Mouse (Mus musculus): ENCODE measurements around the gene Glrx5. TPM values are rescaled to one million over a fixed set of nuclear protein-coding genes. Genes with fewer than 3 reads are reported as not detected.

The Glrx5 gene
- polyA plus RNA-seq, 1 experiment from 2014 or later: 163 TPM

DNA sequence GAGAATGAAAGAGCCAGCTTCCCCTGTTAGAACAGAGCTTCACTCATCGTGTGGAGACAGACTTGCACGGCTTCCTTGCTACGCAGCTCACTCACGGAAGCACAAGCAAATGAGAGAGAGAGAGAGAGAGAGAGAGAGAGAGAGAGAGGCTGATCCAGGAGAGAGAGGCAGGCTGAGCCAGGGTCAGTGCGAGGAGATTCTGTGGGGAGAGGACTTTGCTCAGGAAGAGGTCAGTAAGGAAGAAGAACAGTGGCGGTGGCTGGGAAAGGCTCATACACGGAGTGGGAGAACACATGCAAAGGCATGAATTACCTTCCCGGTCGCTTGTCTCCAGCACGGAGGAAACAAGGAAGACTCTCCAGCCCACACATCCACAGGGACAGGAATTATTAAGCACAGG is 35.3 kb upstream of the Glrx5 start:
- WGBS: 78% methylated on average over 10 of the region's 10 CpGs
- Histone ChIP-seq H3K4me1 (replicated peaks) (peaks cover 16% of the 10 kb centered on the region), H3K4me2 (no peak overlapping the region), H3K9me3 (replicated peaks) (no peaks in the 10 kb centered on the region), H3K4me3 (no peak overlapping the region), H3K27me3 (peaks cover 3% of the 10 kb centered on the region), H3K27ac (no peak overlapping the region), H3K9ac (no peak overlapping the region), H3K36me3 (no peaks in the 10 kb centered on the region)
- no peak for ATAC-seq (replicated peaks; ENCODE audit: insufficient number of reproducible peaks, insufficient read depth, low FRiP score, low read depth)

DNA sequence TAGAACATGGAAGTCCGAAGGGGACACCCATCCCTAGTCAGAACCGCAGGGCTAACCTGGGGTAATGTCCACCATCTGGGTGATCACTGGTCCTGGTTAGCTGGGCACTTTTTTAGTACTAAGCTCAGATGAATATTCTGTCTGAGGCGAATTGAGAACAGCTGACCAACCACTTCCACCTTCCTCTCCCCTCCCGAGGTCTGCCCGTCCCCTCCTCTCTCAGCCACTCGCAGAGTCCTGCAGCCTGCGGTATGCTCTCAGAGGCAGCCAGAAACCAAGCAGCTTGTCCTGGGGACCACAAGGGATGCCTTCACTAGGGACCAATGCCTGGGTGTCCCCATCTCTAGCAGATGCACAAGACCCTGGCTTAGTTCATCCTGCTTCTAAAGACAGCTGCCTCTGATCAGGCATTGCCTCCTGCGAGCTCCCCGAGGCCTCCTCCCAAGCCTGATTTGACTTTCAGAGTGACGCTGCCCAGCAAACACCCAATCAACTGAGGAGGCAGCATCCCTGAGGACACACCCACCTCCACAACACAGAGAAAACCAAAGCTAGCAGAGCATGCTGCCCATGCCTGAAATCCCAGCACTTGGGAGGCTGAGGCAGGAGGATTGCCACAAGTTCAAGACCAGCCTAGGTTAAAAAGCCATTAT is 34.7 kb upstream of the Glrx5 start:
- no peaks in the 10 kb centered on the region for H3K36me3 ChIP-seq
- H3K9ac ChIP-seq: no peak overlapping the region
- H3K27ac ChIP-seq: no peak overlapping the region
- H3K9me3 ChIP-seq (replicated peaks): no peaks in the 10 kb centered on the region
- H3K4me1 ChIP-seq (replicated peaks): peaks cover 13% of the 10 kb centered on the region
- H3K4me2 ChIP-seq: no peak overlapping the region
- 81% methylated on average over 10 of the region's 10 CpGs for WGBS
- peaks cover 3% of the 10 kb centered on the region for H3K27me3 ChIP-seq
- no peak for ATAC-seq (replicated peaks; ENCODE audit: insufficient number of reproducible peaks, insufficient read depth, low FRiP score, low read depth)
- no peak overlapping the region for H3K4me3 ChIP-seq

DNA sequence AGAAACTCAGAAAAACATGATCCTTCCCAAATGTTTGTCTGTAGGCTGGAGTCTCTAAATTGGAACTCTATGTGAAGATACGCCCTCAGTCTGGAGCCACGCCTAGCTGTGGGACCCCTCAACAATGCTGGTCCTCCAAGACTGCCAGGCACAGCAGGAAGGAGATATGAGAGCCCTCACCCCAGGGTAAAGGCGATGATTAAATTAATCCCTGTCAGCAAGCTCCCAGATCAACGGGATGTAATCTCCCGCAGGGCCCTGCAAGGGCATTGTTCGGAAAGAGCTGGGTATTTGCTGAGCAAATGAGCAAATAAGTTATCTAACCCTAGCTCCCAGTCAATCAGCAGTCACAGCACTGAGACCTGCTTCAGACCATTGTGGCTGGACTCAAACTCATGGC is 33.9 kb upstream of the Glrx5 start:
- H3K4me1 ChIP-seq (replicated peaks): peaks cover 17% of the 10 kb centered on the region
- no peak overlapping the region for H3K4me2 ChIP-seq
- no peak for ATAC-seq (replicated peaks; ENCODE audit: insufficient number of reproducible peaks, insufficient read depth, low FRiP score, low read depth)
- H3K9me3 ChIP-seq (replicated peaks): no peaks in the 10 kb centered on the region
- no peak overlapping the region for H3K27ac ChIP-seq
- H3K36me3 ChIP-seq: no peaks in the 10 kb centered on the region
- peaks cover 3% of the 10 kb centered on the region for H3K27me3 ChIP-seq
- 54% methylated on average over 6 of the region's 6 CpGs for WGBS
- H3K4me3 ChIP-seq: no peak overlapping the region
- no peak overlapping the region for H3K9ac ChIP-seq

DNA sequence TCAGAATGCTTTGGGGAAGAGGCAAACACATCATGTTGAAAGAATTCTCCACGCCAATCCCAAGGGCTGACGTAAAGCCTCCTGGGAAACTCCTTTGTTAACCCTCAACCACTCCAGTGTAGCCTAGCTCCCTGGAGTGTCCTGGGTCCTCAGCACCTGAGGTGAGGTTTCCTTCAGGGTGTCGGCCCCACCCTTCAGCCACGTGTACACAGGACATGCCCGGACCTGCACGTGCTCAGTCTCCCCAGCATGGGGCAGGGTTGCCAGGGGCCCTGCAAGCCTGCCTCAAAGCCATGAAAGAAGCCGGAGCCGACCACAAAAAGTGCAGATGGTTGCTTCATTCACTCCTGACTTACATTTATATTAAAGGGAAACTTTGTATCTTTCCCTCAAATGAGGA is 33.3 kb upstream of the Glrx5 start:
- ATAC-seq (replicated peaks; ENCODE audit: insufficient number of reproducible peaks, insufficient read depth, low FRiP score, low read depth): no peak

DNA sequence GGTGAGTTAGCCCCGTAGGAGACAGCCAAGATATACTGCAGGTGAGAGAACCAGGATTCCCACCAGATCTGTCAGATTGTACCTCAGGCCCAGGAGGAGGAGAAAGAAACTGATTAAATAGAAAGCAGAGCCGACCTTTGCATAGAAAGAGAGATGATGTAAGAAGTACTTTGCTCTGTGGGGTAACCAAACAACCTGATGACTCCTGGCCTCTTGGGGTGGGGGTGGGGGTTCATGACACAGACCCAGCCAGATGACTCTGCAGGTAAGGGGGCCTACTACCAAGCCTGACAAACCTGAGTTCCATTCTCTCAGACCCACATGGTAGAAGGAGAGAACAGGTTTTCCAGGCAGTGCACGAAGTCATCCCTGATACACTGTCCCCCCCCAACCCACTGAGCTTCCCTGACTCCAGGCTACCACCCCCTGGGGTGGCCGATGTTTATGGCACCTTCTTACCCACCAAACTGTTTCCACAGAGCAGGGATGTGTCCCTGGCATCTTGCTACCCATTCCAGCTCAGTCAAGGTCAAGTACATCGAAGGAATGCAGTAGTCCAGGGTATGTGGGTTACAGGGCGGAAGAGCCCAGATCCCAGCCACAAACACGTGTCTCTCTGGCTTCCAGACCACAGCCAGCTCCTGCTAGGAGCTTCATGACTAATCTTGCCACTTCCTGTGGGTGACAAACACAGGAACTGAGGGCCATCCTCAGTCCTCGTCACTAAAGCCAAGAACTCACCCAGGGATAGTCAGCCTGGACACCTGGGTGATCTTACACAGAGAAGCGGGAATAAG is 31.8 kb upstream of the Glrx5 start:
- Histone ChIP-seq H3K4me2 (no peak overlapping the region), H3K9me3 (replicated peaks) (no peaks in the 10 kb centered on the region), H3K4me3 (no peak overlapping the region), H3K9ac (no peak overlapping the region), H3K27me3 (peaks cover 5% of the 10 kb centered on the region; the same call in 1 of the 2 replicates), H3K4me1 (replicated peaks) (peaks cover 16% of the 10 kb centered on the region), H3K27ac (no peak overlapping the region), H3K36me3 (no peaks in the 10 kb centered on the region)
- ATAC-seq (replicated peaks; ENCODE audit: insufficient number of reproducible peaks, insufficient read depth, low FRiP score, low read depth): peak; percentile 50
- 61% methylated on average over 9 of the region's 9 CpGs for WGBS

More for the DNA sequence above, 33.3 kb upstream of the Glrx5 start:
- Histone ChIP-seq H3K4me1 (replicated peaks) (peaks cover 17% of the 10 kb centered on the region), H3K4me2 (no peak overlapping the region), H3K36me3 (no peaks in the 10 kb centered on the region), H3K9me3 (replicated peaks) (no peaks in the 10 kb centered on the region), H3K27ac (no peak overlapping the region), H3K9ac (no peak overlapping the region), H3K27me3 (peaks cover 3% of the 10 kb centered on the region), H3K4me3 (no peak overlapping the region)
- WGBS: 65% methylated on average over 8 of the region's 8 CpGs

DNA sequence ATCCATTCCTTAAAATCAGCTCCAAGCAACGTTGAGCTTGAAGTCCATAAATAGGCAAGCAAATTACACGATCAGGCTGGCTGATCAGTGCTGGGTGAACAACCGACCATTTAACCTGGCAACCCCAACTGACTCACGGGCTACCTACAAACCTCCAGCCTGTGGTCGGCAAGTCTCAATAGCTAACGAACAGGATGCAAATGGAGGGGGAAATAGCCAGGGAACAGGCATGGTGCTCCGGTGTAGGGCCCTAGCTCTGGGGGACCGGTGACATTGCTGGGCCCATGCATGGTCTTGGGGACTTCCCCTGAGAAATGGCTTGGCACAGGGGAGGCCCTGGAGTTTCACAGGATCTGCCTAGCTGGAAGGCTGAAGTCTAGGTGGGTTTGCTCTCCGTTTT is 31.2 kb upstream of the Glrx5 start:
- H3K4me3 ChIP-seq: no peak overlapping the region
- H3K9me3 ChIP-seq (replicated peaks): no peaks in the 10 kb centered on the region
- peaks cover 5% of the 10 kb centered on the region; the same call in 1 of the 2 replicates for H3K27me3 ChIP-seq
- H3K4me1 ChIP-seq (replicated peaks): peaks cover 16% of the 10 kb centered on the region
- no peaks in the 10 kb centered on the region for H3K36me3 ChIP-seq
- WGBS: 80% methylated on average over 9 of the region's 9 CpGs
- no peak overlapping the region for H3K27ac ChIP-seq
- no peak overlapping the region for H3K9ac ChIP-seq
- no peak overlapping the region for H3K4me2 ChIP-seq
- ATAC-seq (replicated peaks; ENCODE audit: insufficient number of reproducible peaks, insufficient read depth, low FRiP score, low read depth): no peak

DNA sequence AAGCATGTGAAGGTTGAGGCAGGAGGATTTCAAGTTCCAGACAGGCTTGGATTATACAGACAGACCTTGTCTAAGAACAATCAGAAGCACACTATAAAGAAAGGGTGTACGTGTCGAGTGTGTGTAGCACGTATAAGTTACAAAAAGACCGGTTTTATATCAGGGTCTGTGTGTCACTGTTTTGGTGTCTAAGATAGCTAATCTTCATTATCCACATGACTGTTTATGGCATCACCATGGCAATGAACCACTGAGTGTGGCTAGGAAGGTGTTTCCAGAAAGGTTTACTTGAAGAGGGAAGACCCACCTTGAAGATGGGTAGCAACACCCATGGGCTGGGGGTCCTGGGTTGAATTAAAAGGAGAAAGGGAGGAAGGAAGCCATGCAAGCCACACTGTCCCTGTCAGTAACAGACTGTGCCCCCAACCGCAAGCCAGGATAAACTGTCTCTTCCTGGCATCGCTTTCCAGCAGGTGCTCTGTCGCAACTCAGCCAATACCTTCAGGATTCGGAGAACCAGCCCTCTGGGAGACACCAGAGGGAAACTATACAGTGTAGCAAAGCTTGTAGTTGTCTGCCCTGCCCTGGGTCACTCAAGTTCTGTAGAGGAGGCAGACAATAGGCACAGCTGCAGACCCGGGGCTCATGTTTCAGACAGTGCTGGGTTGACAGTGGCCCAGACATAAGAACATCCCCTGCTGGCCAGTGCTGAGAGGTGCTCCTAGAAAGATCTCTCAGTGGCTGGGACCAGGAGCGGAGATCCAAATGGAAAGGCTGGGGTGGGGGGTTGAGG is 30.0 kb upstream of the Glrx5 start:
- H3K36me3 ChIP-seq: no peaks in the 10 kb centered on the region
- H3K4me1 ChIP-seq (replicated peaks): peaks cover 16% of the 10 kb centered on the region
- 75% methylated on average over 10 of the region's 10 CpGs for WGBS
- ATAC-seq (replicated peaks; ENCODE audit: insufficient number of reproducible peaks, insufficient read depth, low FRiP score, low read depth): no peak
- no peak overlapping the region for H3K4me3 ChIP-seq
- H3K27me3 ChIP-seq: peaks cover 11% of the 10 kb centered on the region
- H3K9ac ChIP-seq: no peak overlapping the region
- H3K9me3 ChIP-seq (replicated peaks): no peaks in the 10 kb centered on the region
- H3K27ac ChIP-seq: no peak overlapping the region
- no peak overlapping the region for H3K4me2 ChIP-seq

DNA sequence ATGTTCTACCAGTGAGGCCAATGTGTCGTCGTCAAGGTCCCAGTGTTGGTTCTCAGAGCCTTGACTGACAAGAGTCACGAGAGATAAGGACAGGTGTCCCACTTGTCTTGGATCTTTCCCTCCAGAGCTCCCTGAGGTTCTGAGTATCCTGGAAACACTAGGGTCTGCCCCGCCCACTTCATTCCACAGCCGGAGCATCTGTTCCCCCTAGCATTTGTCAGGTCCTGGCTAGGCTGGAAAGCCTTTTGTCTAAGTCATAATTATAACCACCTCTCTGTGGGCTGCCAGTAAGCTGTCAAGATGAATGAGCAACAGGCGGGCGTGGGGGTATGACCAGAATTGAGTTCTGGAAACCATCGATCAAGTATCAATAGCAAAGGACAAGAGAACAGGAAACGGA is 29.3 kb upstream of the Glrx5 start:
- peaks cover 13% of the 10 kb centered on the region for H3K27me3 ChIP-seq
- no peak overlapping the region for H3K27ac ChIP-seq
- ATAC-seq (replicated peaks; ENCODE audit: insufficient number of reproducible peaks, insufficient read depth, low FRiP score, low read depth): no peak
- WGBS: 52% methylated on average over 9 of the region's 9 CpGs
- H3K4me1 ChIP-seq (replicated peaks): peaks cover 17% of the 10 kb centered on the region
- H3K36me3 ChIP-seq: no peaks in the 10 kb centered on the region
- no peaks in the 10 kb centered on the region for H3K9me3 ChIP-seq (replicated peaks)
- no peak overlapping the region for H3K9ac ChIP-seq
- H3K4me2 ChIP-seq: no peak overlapping the region
- no peak overlapping the region for H3K4me3 ChIP-seq

DNA sequence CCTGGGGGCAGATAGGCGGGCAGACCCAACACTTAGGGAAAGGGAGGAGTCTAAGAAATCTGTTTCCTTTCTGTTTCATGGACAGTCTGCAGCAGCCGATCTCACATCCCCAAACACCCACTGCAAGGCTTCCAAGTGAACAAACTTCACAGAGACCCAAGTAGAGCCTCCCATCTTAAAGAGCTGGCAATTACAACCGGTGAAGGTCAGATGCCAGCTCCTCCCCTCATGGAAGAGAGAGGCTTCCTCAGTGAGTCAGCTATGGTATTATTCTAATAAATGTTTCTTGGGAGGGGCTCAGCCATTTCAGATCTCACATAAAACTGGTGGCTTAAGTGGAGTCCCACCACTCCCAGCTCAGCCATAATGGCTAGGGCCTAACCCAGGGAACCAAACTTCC is 28.8 kb upstream of the Glrx5 start:
- no peak overlapping the region for H3K4me2 ChIP-seq
- H3K4me3 ChIP-seq: no peak overlapping the region
- H3K9ac ChIP-seq: no peak overlapping the region
- no peaks in the 10 kb centered on the region for H3K9me3 ChIP-seq (replicated peaks)
- H3K27ac ChIP-seq: no peak overlapping the region
- no peaks in the 10 kb centered on the region for H3K36me3 ChIP-seq
- peaks cover 18% of the 10 kb centered on the region for H3K27me3 ChIP-seq
- no peak for ATAC-seq (replicated peaks; ENCODE audit: insufficient number of reproducible peaks, insufficient read depth, low FRiP score, low read depth)
- H3K4me1 ChIP-seq (replicated peaks): peaks cover 23% of the 10 kb centered on the region
- WGBS: 60% methylated on average over 3 of the region's 3 CpGs

DNA sequence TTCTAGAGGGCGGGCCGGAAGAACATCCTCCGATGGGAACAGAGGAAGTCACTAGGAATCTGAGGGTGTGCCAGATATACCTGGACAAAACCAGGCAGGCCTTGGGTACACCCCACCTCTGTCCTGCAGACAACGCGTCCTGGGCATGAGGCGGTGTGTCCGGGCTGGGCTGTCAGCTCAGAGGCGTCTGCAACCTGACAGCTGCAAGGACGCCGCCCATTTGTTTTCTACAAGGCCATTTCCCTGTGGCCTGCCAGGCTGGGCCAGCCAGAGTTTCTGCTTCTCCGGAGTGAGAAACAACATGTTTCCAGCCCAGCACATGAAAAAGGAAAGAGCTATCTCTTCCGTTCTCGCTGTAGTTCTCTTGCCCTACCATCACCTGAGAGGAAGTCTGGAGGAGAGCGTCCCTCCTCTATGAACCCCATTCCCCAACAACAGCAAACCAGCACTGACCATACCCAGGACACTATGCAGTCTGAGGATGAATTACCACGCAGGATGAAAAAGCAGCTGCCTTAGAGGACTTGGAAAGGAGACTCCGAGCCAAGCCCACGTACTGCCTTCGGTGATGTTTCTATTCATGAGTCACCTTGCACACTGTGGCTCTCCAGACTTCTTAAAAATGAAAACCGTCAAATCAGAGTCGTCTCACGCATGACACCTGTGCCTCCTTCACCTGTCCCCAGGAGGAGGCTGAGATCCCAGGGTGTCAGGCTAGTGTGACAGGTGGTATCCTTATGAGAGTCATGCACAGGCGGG is 27.4 kb upstream of the Glrx5 start:
- no peak overlapping the region for H3K4me3 ChIP-seq
- H3K9ac ChIP-seq: no peak overlapping the region
- 69% methylated on average over 22 of the region's 22 CpGs for WGBS
- H3K4me2 ChIP-seq: no peak overlapping the region
- H3K27me3 ChIP-seq: peaks cover 21% of the 10 kb centered on the region
- no peak overlapping the region for H3K27ac ChIP-seq
- ATAC-seq (replicated peaks; ENCODE audit: insufficient number of reproducible peaks, insufficient read depth, low FRiP score, low read depth): no peak
- peaks cover 32% of the 10 kb centered on the region for H3K4me1 ChIP-seq (replicated peaks)
- no peaks in the 10 kb centered on the region for H3K36me3 ChIP-seq
- no peaks in the 10 kb centered on the region for H3K9me3 ChIP-seq (replicated peaks)

DNA sequence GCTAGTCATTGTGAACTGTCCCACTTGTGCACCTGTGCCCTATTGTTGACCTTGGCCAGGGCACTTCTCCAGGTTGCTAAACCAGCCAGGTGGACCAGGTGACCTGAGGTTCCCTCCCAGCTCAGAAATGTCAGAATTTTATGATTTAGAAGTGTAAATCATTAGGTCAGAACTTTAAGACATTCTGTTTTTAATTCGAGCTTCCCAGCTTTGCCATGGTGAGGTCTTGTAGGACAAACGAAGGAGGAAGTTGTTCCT is 26.8 kb upstream of the Glrx5 start:
- Histone ChIP-seq H3K36me3 (no peaks in the 10 kb centered on the region), H3K27ac (no peak overlapping the region), H3K4me3 (no peak overlapping the region), H3K4me2 (no peak overlapping the region), H3K27me3 (peaks cover 21% of the 10 kb centered on the region), H3K4me1 (replicated peaks) (peaks cover 33% of the 10 kb centered on the region), H3K9me3 (replicated peaks) (no peaks in the 10 kb centered on the region), H3K9ac (no peak overlapping the region)
- WGBS: 74% methylated on average over 2 of the region's 2 CpGs
- no peak for ATAC-seq (replicated peaks; ENCODE audit: insufficient number of reproducible peaks, insufficient read depth, low FRiP score, low read depth)
